Mouse (Mus musculus) heart, postnatal 36 days (tissue): ENCODE data around the gene Upb1. TPM values are rescaled to one million over a fixed set of nuclear protein-coding genes. Genes with fewer than 3 reads are reported as not detected.

Experiments
- DNase-seq, 2 experiments: peaks; one replicate each; pipeline ENCODE4 v3.0.0; 2021 to 2022
- intact Hi-C: fragments of 180-260 bp; cut with DNase I; formaldehyde crosslinking; loops from one replicate; pipeline ENCODE4 v1.15.1; 2025
- total RNA-seq, 2 experiments: library from RNA; stranded (reverse); gene quantifications; 2 replicates each; pipeline ENCODE4 v1.2.3; 2021

The Upb1 gene
- total RNA-seq, 2 experiments from 2014 or later = 0.65 to 1.3 TPM

- intact Hi-C loops = loop anchor here (1.0 to 5.0 kb wide), 6 partner anchors 47 to 304 kb away; partner anchors contain the start of gene Adora2a
- DNase-seq = peak; percentile 85 to 88
Measured at GRCm38 (mm10) chr10:75486086-75486979, 85.4 kb downstream of the Upb1 start.

DNA sequence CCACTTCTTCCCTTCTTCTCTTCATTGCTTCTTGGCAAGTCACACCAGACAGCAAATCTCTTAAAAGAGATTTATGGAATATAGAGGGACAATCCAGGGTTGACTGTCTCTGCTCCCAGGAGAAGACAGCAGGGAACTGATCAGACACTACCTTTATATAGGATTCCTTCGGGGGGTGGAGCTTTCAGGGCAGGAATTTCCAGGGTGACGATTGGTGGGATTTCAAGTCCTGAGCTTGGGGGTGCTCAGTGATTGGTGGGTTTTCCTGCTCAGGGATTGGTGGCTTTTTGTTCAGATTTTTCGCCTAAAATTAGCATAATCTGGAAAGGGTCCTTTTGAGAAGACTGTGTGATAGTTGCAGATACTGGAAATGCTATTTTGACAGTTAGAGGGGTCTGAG is 86.2 kb downstream of the Upb1 start:
- intact Hi-C loops = loop anchor here (2.0 to 5.0 kb wide), 4 partner anchors 95 to 234 kb away; partner anchors contain the start of gene Adora2a

GRCm38 (mm10) chr10:75489522-75489921 is 88.6 kb downstream of the Upb1 start:
- intact Hi-C loops = loop anchor here (5.0 kb wide), 2 partner anchors 97 to 212 kb away; no protein-coding TSS in a partner anchor
- DNase-seq = no peak

More for the DNA sequence above, 86.2 kb downstream of the Upb1 start:
- DNase-seq = no peak

DNA sequence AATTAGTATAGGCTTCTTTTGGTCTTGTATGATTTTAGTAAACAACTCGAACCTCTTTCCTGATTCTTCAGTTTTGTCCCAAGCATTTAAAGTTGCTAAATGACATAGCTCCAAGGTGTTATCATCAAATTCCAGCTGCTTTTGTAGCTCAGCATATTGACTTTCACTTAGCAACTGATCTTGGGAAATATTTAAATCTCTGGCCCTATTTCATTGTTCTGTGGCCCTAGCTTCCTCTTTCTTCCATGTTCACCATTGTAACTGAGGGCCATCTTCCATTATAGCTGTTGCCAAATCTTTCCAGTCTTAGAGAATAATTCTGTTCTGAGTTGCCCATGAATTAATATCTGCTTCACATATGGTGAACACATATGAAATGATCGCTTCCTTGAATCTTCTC is 89.8 kb downstream of the Upb1 start:
- intact Hi-C loops = no loop called here
- DNase-seq = no peak

Other genes starting within 250 kb of the Upb1 start
- 10 to 100 TPM; 42.7 to 43.1 TPM for gene Specc1l, start 189.0 kb upstream of the Upb1 start, total RNA-seq
- 10 to 100 TPM in 1 of 2 experiments, 1 to 10 TPM in 1; 9.2 to 16.7 TPM for gene Adora2a, start 84.2 kb upstream of the Upb1 start, total RNA-seq
- 10 to 100 TPM; 65.7 to 69.5 TPM for gene Snrpd3, start 116.4 kb downstream of the Upb1 start, total RNA-seq
- gene Gucd1, start 116.9 kb downstream of the Upb1 start, total RNA-seq = 10 to 100 TPM; 41.8 to 44.2 TPM
- 1 to 10 TPM; 1.1 to 1.5 TPM for gene Lrrc75b, start 159.2 kb downstream of the Upb1 start, total RNA-seq
- gene Ggt1, start 160.5 kb downstream of the Upb1 start, total RNA-seq = not detected
- 1 to 10 TPM; 5.4 to 9.0 TPM for gene Ggt5, start 188.2 kb downstream of the Upb1 start, total RNA-seq
- gene Susd2, start 242.9 kb downstream of the Upb1 start, total RNA-seq = 1 to 10 TPM; 1.4 to 1.8 TPM